ENCODE assay signal across 23 mouse cellular contexts in the genomic region with DNA sequence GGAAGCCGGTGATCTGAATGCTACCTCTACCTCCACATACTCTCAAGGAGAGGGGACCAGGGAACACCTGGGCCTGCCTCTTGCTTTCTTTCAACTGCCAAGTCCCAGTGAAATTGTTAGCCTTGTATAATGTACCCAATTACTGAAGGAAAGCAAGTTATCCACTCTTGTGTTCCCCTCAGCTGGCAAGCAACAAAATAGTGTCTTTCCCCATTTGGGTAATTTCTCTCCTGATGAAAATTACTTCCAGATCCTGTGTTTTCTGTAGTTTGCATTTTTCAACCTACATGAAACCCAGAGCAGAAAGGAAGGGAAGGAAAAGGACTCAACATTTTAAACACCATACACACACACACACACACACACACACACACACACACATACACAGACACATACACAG.
"Had no signal": no experiment of that assay in that cellular context is flagged by ENCODE, and none has a peak within 500 bp of the region (broad histone marks: within the 10 kb centered on the region; RNA-seq: fewer than 3 reads in every experiment).

No protein-coding gene starts in this region.

- H3K4me3 ChIP-seq: heart, adult 2 months; heart, embryonic 13.5 days; heart, embryonic 15.5 days; hindbrain, embryonic 13.5 days; hindbrain, embryonic 15.5 days; layer of hippocampus, adult 2 months; left cerebral cortex, adult 2 months; limb, embryonic 15.5 days; liver, embryonic 12.5 days had no signal

- H3K9me3 ChIP-seq: heart, embryonic 13.5 days; heart, embryonic 15.5 days; hindbrain, embryonic 13.5 days; hindbrain, embryonic 15.5 days; limb, embryonic 15.5 days; liver, embryonic 12.5 days had no signal

- ATAC-seq: hindbrain, postnatal 0 days; intestine, embryonic 16.5 days; liver, embryonic 12.5 days had no signal

- H3K9ac ChIP-seq: heart, embryonic 13.5 days; heart, embryonic 15.5 days; hindbrain, embryonic 13.5 days; hindbrain, embryonic 15.5 days; limb, embryonic 15.5 days; liver, embryonic 12.5 days; liver, embryonic 14.5 days had no signal

- DNase-seq: gastrocnemius, postnatal 14 days; gastrocnemius, postnatal 36 days; heart, adult 11 months; heart, adult 2 months; heart, postnatal 14 days; heart, postnatal 36 days; kidney, adult 11 months; kidney, adult 2 months; kidney, adult 9 months; kidney, postnatal 25 days; kidney, postnatal 4 days had no signal

- H3K36me3 ChIP-seq: heart, embryonic 13.5 days; heart, embryonic 15.5 days; hindbrain, embryonic 13.5 days; hindbrain, embryonic 15.5 days; limb, embryonic 15.5 days; liver, embryonic 12.5 days had no signal

- H3K27me3 ChIP-seq: heart, embryonic 13.5 days; heart, embryonic 15.5 days; hindbrain, embryonic 13.5 days; hindbrain, embryonic 15.5 days; liver, embryonic 12.5 days had no signal

- H3K4me2 ChIP-seq: heart, embryonic 11.5 days; heart, embryonic 13.5 days; heart, embryonic 15.5 days; hindbrain, embryonic 13.5 days; hindbrain, embryonic 15.5 days; limb, embryonic 15.5 days; liver, embryonic 12.5 days had no signal

- H3K27ac ChIP-seq: heart, adult 2 months; heart, embryonic 13.5 days; heart, embryonic 15.5 days; hindbrain, embryonic 13.5 days; hindbrain, embryonic 15.5 days; hindbrain, postnatal 0 days; layer of hippocampus, adult 2 months; left cerebral cortex, adult 2 months; limb, embryonic 15.5 days; liver, embryonic 12.5 days; liver, embryonic 14.5 days had no signal

- H3K4me1 ChIP-seq: liver, embryonic 12.5 days had no signal
